Mouse (Mus musculus): Measurements from ENCODE around the gene Masp1.

DNA sequence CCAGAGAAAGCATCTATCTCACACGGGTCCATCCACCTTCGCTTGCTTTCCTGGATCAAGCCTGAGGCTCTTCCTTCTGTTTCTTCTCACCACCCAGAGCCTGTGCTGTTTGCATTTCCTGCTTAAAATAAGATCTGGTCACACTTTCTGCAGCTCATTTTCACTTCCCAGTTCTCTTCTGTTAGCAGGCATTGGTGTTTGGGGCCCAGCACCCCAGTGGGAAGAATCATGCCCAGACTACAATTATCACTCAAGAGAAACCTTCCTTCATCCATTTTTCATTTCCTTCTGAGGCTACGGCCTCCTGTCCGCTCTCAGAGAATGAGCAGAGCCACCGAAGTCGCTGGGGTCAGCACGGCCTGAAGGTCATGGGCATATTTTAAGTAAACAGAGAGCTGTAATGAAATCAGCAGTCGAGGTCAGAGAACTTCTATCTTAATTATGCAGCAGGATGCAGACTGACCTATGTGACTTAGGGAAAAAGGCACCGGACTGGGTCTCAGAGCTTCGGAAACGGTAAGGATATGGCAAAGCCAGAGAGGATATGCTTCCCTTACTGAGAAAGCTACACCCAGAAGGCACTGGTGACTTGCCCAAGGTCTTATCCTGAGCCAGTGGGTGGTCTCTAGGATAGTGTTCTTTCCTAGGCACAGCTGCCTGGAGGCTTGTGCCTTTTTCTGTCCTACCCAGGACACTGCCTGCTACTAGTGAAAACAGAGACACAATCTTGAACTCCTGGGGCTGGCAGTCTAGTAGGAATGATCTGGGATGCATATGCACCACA is 14.5 kb downstream of the Masp1 start:
- TF ChIP-seq CTCF (IDR thresholded peaks at IDR 0.05; ENCODE audit: extremely low read depth, insufficient read depth, low read length), result no peak
- no peak for TF ChIP-seq POLR2A (IDR thresholded peaks at IDR 0.05; ENCODE audit: extremely low read depth, insufficient read depth, low read length)
